Mouse (Mus musculus): ENCODE measurements at regions not wholly inside any gene's neighbourhood (a gene's known extent, or its start where the extent isn't known, plus 50 kb on each side); places are given as distances from the start of the nearest gene placed in this dataset.

- DNase-seq = no peak
- no peak overlapping the region for H3K27ac ChIP-seq (ENCODE audit: insufficient read depth, low read depth, low read length)
- H3K4me3 ChIP-seq (ENCODE audit: insufficient read depth, low read depth, low read length) = no peak overlapping the region
- 60% methylated on average over 9 of the region's 9 CpGs for WGBS
- TF ChIP-seq CTCF (conservative IDR thresholded peaks at IDR 0.05; ENCODE audit: insufficient read depth, insufficient read length, low read depth, low read length) = no peak
- no peak for TF ChIP-seq POLR2A (IDR thresholded peaks at IDR 0.05; ENCODE audit: low read depth, low read length)
- no peaks in the 10 kb centered on the region for H3K36me3 ChIP-seq (ENCODE audit: control insufficient read depth, insufficient read depth, low read length)
- H3K27me3 ChIP-seq (replicated peaks; ENCODE audit: control insufficient read depth, insufficient read depth, low read length) = no peaks in the 10 kb centered on the region
- no peaks in the 10 kb centered on the region for H3K4me1 ChIP-seq (ENCODE audit: control insufficient read depth, insufficient read depth, low read length)
Observed at GRCm38 (mm10) chr2:34027445-34027844, 139.7 kb upstream of the Mvb12b start.

- Histone ChIP-seq H3K27me3 (replicated peaks; ENCODE audit: control insufficient read depth, insufficient read depth, low read length) (no peaks in the 10 kb centered on the region), H3K4me3 (ENCODE audit: insufficient read depth, low read depth, low read length) (no peak overlapping the region), H3K27ac (ENCODE audit: insufficient read depth, low read depth, low read length) (no peak overlapping the region), H3K36me3 (ENCODE audit: control insufficient read depth, insufficient read depth, low read length) (no peaks in the 10 kb centered on the region), H3K4me1 (ENCODE audit: control insufficient read depth, insufficient read depth, low read length) (no peaks in the 10 kb centered on the region)
- WGBS = 85% methylated on average over 16 of the region's 16 CpGs
- TF ChIP-seq POLR2A (IDR thresholded peaks at IDR 0.05; ENCODE audit: low read depth, low read length) (no peak), CTCF (conservative IDR thresholded peaks at IDR 0.05; ENCODE audit: insufficient read depth, insufficient read length, low read depth, low read length) (no peak)
- DNase-seq = no peak
Observed at GRCm38 (mm10) chr2:34026566-34027360, 139.0 kb upstream of the Mvb12b start.

GRCm38 (mm10) chr2:34025715-34026360 lies 138.1 kb upstream of the Mvb12b start:
- DNase-seq = peak; percentile 45
- Histone ChIP-seq H3K36me3 (ENCODE audit: control insufficient read depth, insufficient read depth, low read length) (no peaks in the 10 kb centered on the region), H3K27me3 (replicated peaks; ENCODE audit: control insufficient read depth, insufficient read depth, low read length) (no peaks in the 10 kb centered on the region), H3K27ac (ENCODE audit: insufficient read depth, low read depth, low read length) (no peak overlapping the region), H3K4me3 (ENCODE audit: insufficient read depth, low read depth, low read length) (no peak overlapping the region), H3K4me1 (ENCODE audit: control insufficient read depth, insufficient read depth, low read length) (no peaks in the 10 kb centered on the region)
- no peak for TF ChIP-seq POLR2A (IDR thresholded peaks at IDR 0.05; ENCODE audit: low read depth, low read length)
- TF ChIP-seq CTCF (conservative IDR thresholded peaks at IDR 0.05; ENCODE audit: insufficient read depth, insufficient read length, low read depth, low read length) = peak; percentile 38; the same call in 1 of the 2 replicates
- 54% methylated on average over 10 of the region's 10 CpGs for WGBS

GRCm38 (mm10) chr2:34017142-34017453 lies 129.4 kb upstream of the Mvb12b start:
- no peak overlapping the region for H3K27ac ChIP-seq (ENCODE audit: insufficient read depth, low read depth, low read length)
- TF ChIP-seq CTCF (conservative IDR thresholded peaks at IDR 0.05; ENCODE audit: insufficient read depth, insufficient read length, low read depth, low read length) (no peak), POLR2A (IDR thresholded peaks at IDR 0.05; ENCODE audit: low read depth, low read length) (no peak)
- no peaks in the 10 kb centered on the region for H3K4me1 ChIP-seq (ENCODE audit: control insufficient read depth, insufficient read depth, low read length)
- H3K27me3 ChIP-seq (replicated peaks; ENCODE audit: control insufficient read depth, insufficient read depth, low read length) = no peaks in the 10 kb centered on the region
- H3K4me3 ChIP-seq (ENCODE audit: insufficient read depth, low read depth, low read length) = no peak overlapping the region
- no peak for DNase-seq
- no peaks in the 10 kb centered on the region for H3K36me3 ChIP-seq (ENCODE audit: control insufficient read depth, insufficient read depth, low read length)
- 71% methylated on average over 5 of the region's 5 CpGs for WGBS

- no peak for TF ChIP-seq CTCF (conservative IDR thresholded peaks at IDR 0.05; ENCODE audit: insufficient read depth, insufficient read length, low read depth, low read length)
- no peak for TF ChIP-seq POLR2A (IDR thresholded peaks at IDR 0.05; ENCODE audit: low read depth, low read length)
- Histone ChIP-seq H3K4me3 (ENCODE audit: insufficient read depth, low read depth, low read length) (no peak overlapping the region), H3K4me1 (ENCODE audit: control insufficient read depth, insufficient read depth, low read length) (no peaks in the 10 kb centered on the region), H3K27ac (ENCODE audit: insufficient read depth, low read depth, low read length) (no peak overlapping the region), H3K36me3 (ENCODE audit: control insufficient read depth, insufficient read depth, low read length) (no peaks in the 10 kb centered on the region), H3K27me3 (replicated peaks; ENCODE audit: control insufficient read depth, insufficient read depth, low read length) (no peaks in the 10 kb centered on the region)
- 55% methylated on average over 20 of the region's 20 CpGs for WGBS
- DNase-seq = no peak
Observed at GRCm38 (mm10) chr2:34016350-34017141, 128.8 kb upstream of the Mvb12b start.

- H3K27ac ChIP-seq (ENCODE audit: insufficient read depth, low read depth, low read length) = no peak overlapping the region
- 85% methylated on average over 7 of the region's 7 CpGs for WGBS
Observed at GRCm38 (mm10) chr2:34015640-34015995, 127.9 kb upstream of the Mvb12b start.

More at GRCm38 (mm10) chr2:34015640-34015995, 127.9 kb upstream of the Mvb12b start:
- TF ChIP-seq CTCF (conservative IDR thresholded peaks at IDR 0.05; ENCODE audit: insufficient read depth, insufficient read length, low read depth, low read length) (no peak), POLR2A (IDR thresholded peaks at IDR 0.05; ENCODE audit: low read depth, low read length) (no peak)
- H3K4me1 ChIP-seq (ENCODE audit: control insufficient read depth, insufficient read depth, low read length) = no peaks in the 10 kb centered on the region
- no peaks in the 10 kb centered on the region for H3K27me3 ChIP-seq (replicated peaks; ENCODE audit: control insufficient read depth, insufficient read depth, low read length)
- no peak overlapping the region for H3K4me3 ChIP-seq (ENCODE audit: insufficient read depth, low read depth, low read length)
- DNase-seq = no peak
- no peaks in the 10 kb centered on the region for H3K36me3 ChIP-seq (ENCODE audit: control insufficient read depth, insufficient read depth, low read length)
